Mouse (Mus musculus) embryonic fibroblast, embryonic 13.5 days (primary cell): ENCODE results near the gene Zfp184.

Source experiments
- CTCF ChIP-seq: IDR thresholded peaks from 2 replicates; pipeline ENCODE4 v1.5.1; 2011; ENCODE audit warnings: mild to moderate bottlenecking, control low read depth, low read length, moderate library complexity, borderline replicate concordance; ENCODE audit not compliant: insufficient read depth
- POLR2A ChIP-seq: IDR thresholded peaks from 2 replicates; pipeline ENCODE4 v1.6.1; 2011; ENCODE audit warnings: low read depth, mild to moderate bottlenecking, control low read depth, low read length, moderate library complexity

- TF ChIP-seq POLR2A (no peak), CTCF (no peak)
Measured at GRCm38 (mm10) chr13:22009642-22010041, 64.7 kb downstream of the Zfp184 start, which contains the start of gene Prss16.
